Mouse (Mus musculus) heart, adult 9 months (tissue): ENCODE measurements around the gene Orc5.

Source experiments
- DNase-seq, 2 experiments: peaks; one replicate each; pipeline ENCODE4 v3.0.0; 2022; ENCODE audit warnings: low spot score in 2 of 2

The Orc5 gene

DNA sequence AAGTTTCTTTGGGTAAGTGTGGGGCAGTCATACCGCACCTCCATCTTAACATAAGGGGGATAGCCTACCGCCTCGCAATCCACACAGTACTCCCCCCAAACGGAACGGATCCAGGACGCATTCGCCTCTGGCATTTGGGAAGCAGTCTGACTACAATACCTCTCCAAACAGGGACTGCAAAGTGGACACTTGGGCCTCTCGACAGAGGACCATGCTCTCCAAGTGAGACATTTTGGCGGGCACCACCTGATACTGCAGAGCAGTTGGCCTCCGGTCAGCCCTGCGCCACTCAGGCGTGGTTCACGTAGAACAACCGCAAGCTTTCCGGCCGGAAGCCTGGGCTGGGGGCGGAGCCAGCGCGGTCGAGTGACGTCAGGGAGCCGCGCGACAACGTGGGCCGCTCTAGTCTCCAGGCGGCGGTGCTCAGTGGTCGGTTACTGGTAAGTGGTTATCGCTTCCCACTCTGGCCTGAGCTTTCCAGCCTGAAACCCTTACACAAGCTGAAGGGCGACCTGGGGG lies at the start of gene Orc5:
Orc5 (minus strand) TSS at position 397 of the 519 bp plus-strand sequence.
- DNase-seq: peak; percentile 87 to 91

DNA sequence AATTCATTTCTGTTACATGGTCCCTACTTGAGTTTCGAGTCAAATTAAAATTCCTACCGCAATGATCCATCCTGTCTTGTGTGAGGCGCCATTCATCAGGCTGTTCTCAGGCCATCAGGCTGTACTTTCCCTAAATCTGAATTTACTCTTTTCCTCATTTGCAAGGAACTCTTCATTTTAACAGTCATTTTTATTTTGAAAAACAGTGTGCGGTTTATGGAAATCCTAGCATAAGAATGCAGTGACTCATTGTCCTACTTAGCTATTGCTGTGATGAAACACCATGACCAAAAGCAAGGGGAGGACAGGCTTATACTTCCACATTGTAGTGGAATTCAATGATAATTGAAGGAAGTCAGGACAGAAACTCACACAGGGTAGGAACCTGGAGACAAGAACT lies 46.8 kb upstream of the Orc5 start:
- no peak for DNase-seq

DNA sequence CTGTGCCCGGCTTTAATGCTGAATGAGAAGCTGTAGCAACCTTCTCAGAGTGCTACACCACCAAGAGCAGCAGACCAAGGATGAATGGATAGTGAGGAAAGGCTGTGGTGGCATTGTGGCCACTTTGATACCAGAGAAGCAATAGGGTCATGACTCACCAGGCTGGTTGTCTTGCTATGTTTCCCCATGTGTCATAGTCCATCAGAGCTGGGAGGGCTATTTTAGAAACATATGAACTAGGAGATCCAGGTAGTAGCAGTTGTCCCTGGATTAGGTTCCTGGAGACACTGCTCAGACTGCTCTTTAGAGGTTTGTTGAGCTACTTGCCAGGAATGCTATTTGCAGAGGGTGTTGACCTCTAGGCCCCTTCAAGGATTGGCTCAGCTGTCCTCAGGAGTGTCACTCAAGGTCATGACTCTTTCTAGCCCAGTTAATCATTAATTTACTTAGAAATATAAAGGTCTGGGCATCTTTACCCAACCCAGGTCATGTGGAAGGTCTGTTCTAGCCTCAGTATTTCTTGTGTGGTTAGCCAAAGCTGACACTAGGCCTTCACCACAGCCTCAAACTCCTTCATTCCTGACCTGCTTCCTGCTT lies 39.2 kb upstream of the Orc5 start:
- no peak for DNase-seq

DNA sequence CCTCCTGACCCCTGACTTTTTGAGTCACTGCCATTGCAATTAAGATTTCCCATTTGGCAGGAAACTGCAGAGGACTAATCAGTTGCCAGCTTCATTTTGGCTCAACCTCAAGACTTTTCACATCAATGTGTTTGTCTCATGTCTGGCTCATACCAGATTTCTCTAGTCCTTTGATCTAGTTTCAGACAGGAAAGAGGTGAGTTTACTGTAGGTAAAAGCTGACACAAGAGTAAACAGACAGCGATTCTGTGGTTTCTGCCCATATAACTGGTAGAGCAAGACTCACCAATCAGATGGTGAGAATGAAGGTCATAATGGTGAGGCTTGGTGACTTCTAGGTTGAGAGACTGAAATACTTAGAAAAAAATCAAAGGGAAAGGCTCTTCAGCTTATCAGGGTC lies 37.3 kb upstream of the Orc5 start:
- no peak for DNase-seq

DNA sequence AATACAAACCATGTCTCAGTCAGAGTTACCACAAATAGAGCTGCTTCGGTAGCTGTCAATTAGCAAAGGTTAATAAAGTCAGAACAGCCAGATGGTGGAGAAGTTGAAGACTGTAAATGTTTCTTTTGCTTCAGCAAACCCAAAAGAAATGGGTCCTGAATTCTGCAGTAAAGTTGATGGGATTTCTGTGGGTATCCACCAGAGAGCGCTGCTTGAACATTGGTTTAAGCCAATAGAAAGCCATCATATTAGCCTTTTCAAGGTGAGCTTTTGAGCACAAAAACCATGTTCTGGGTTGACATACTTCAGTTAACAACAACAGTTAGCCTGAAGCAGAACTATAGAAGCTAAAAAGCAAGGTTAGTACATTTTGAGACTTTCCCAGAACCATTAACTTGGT lies 34.3 kb upstream of the Orc5 start:
- no peak for DNase-seq

DNA sequence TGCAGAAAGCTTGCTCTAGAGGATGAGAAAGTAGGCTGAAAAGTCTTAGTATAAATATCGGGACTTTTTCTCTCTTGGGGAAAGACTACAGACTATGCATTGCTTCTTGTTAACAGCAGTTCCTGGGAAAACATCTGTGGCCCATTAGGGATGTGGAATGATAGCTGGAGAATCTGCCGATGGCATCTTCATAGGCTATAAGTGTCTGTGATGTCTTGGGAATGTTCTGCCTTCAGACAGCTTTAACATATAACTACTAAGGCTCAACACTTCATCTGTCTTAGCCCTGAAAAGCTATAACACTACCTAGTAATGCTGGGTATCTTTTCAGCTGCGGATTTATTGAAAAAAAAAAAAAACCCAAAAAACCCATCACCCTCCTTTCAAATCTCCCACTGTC lies 27.8 kb upstream of the Orc5 start:
- DNase-seq: no peak

DNA sequence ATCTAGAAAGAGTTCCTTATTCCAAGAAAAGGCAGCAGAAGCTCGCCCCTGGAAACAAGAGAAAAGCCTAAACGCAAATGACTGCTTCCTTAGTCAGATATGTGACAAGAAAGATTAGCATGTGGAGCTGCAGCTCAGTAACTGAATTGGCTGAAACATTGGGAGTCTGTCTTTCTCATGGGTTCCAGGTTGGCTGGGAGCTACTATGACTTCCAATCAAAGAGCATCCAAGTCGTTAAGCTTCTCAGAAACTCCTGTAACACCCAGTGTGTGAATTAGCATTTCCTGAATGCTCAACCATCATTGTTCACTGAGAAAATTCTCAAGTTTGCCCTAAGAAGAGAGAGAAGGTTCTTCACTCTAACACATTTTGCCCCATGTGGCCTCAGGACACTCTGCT lies 24.5 kb upstream of the Orc5 start:
- DNase-seq: no peak

DNA sequence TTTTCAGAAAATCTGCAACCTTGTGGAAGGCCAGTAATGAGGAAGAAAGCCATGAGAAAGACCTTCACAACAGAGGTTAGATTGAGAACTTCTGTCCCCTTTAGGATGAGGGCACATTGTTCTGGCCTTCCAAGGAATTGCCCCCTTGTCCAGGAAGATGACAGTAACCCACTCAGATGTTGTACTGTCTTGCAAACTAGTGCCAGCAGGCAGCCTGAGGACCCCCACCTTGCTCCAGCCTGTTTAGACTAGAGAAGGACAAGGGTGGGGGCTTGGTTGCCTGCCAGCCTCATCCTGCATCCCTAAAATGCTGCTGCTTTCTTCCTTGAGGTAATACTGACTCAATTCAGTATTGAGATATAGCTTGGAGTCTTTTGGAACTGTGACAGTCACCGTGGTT lies 23.9 kb upstream of the Orc5 start:
- no peak for DNase-seq

DNA sequence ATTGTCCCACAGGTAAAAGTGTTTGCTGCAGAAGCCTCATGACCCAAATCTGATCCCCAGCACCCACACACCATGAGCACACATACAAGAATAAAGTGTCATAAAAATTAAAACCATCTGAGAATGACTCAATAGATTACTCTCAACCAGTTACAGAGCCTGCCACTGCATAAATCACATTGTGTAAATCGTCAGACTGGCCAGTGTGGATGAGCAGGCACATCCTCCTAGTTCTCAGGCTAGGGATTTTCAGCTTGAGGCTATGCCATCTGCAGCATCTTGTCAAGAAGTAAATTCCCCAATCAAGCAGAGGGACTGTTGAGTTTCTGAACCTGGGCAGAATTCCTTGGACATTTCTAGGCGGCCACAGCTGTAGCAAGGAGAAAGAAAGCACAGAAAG lies 23.5 kb upstream of the Orc5 start:
- DNase-seq: no peak

DNA sequence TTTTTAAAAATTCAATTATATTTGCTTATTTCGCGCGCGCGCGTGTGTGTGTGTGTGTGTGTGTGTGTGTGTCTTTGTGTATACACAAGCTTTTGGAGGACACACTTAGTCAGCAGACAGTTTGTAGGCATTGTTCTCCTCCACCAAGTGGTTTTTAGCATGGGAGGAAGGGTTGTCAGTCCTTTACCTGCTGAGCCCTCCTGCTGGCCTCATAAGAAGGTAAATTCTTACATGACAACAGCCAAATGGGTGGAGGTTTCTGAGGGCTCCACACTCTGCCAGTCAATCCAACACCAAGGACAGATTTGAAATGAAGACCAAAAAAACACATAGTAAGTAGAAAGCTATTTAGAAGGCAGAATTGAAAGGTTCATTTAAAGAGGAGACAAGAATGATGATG lies 22.7 kb upstream of the Orc5 start:
- no peak for DNase-seq

DNA sequence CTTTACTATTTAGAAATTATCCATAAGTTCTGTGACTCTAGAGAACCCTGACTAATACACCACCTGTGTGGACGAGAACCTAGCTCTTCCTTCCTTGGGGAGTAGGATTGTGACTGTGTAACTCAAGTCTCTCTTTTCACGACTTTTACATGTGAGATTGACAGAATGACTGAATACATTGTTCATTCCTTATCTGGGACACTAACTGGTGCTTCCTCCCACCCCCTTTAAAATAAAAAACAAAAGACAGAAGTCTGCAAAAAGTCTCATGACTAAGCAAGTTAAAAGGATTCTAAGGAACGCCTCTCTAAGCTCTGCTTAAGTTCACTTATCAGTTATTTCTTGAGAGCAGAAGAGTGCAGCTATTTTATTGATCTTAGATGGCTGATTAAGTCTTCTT lies 22.2 kb upstream of the Orc5 start:
- DNase-seq: no peak

DNA sequence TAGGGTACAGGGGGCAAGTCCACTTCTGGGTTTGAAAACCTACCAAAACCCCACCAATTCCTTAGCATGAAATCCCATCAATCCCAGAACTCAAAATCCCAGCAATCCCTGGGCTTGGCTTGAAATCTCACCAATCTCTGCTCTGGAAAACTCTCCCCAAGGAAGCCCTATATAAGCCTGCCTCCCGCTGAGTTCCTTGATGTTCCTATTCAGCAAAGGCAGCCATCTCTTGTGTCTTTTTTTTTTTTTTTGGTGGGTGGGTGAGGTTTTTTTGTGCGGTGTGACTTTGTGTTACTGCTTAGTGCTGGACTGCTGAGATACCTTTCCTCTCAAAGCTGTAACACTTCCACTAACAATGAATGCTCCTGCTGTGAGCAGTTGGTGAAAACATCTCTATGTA lies 15.5 kb upstream of the Orc5 start:
- no peak for DNase-seq

DNA sequence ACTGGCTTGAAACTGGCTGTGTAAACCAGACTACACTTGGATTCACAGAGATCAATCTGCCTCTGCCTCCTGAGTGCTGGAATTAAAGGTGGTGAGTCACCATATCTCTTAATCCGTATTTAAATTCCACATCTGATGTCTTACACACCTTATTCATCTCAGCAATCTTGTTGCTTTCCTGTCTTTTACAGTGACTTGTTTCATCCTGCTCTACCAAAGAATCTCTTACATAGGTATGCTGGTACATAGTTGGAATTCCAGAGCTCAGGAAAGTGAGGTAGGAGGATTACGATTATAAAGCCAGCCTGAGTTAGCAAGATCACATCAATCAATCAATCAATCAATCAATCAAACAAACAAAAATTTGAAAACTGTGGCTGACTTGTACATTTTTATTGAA lies 9.6 kb upstream of the Orc5 start:
- DNase-seq: no peak

DNA sequence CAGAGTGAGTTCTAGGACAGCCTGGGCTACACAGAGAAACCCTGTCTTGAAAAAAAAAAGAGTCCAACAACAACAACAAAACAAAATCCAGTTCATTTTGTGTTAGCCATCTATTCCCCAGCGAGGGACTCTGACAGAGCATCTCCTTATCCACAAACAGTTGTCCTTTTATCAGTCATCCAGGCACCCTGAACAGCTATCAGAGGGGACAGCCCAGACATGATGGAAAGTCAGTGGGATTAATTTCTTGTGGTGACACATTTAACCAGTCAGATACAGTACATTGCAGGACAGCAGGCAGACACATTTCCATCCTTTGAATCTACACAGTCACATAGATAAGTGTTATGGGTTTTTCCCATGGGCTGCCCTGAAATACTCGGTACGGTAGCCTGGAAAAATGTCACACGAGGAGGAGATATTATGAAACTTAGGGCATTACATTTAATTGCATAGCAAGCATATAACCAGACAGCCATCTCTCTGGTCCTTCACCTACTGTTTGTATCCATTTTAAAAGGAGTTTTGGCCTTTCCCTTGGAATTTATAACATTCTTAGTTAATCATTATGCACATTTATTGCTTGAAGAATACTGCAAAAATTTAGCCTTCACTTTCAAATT lies 7.4 kb upstream of the Orc5 start:
- no peak for DNase-seq

DNA sequence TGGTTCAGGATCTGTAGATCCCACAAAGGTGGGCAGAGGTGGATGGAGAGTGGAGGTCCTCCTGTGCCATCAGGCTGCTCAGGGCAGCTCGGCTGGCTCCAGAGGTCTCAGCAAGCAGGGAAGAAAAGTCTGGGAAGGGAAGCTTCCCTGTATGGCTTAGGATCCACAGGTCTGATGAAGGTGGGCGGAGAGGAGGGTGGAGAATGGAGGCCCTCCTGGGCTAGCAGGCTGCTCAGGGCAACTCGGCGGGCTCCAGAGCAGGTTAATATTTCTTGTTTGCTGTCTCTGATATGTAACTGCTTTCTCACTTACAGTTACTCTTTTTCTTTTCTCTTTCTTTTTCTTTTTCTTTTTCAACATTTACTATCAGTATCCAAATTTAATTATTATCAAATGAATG lies 6.5 kb upstream of the Orc5 start:
- no peak for DNase-seq

DNA sequence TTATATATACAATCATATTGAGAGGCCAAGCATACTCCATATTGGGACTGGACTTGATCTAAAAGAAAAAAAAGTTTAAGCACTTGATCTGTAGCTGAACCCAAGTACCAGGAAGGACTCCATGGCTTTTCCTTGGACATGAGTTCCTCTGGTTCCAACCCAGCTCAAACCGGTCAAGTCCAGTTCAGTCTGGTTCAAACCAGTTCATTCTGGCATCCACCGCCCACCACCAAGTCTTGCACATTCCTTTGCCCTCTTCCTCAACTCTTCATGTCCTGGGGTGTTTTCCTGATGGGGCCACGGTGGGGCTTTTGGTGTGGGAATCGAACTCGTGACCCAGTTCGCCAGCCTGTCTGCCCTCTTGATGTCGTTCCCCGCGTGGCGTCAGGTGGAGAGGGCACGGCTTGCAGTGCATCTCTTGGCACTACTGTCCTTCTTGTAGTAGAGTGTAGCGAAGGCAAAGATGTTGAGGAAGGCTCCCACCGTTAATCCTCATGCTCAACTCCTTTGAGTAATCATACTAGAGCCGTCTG lies 2.1 kb upstream of the Orc5 start:
- no peak for DNase-seq

DNA sequence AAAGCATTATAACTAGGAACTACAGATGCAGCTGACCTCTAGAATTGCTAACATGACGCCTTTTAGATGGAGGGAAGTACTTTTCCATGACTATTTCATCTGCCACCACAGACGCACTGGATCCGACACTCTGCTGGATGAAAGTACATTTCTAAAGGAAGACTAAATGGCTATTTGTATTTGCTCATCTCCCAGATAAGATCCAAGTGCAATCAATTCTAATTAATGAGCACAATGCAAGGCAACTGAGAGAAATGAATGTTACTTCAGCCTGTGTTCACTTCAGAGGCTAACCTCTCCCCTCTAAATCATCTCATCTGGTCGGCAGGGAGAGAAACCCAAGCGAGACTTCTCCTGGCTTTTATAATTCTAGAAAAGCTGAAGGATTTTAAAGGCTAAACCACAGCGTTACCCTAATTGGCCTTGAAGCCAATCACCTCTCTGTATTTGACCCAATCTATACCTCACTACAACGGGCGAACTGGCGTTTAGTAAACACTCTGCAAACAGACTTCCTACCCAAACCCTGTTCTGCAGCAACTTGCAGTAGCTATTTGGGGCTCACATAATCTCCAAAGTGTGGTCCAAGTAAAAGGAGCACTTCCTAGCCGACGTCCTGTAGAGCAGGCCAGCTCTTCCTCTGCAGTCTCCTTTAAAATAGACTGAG lies 730 bp downstream of the Orc5 start:
- no peak for DNase-seq

DNA sequence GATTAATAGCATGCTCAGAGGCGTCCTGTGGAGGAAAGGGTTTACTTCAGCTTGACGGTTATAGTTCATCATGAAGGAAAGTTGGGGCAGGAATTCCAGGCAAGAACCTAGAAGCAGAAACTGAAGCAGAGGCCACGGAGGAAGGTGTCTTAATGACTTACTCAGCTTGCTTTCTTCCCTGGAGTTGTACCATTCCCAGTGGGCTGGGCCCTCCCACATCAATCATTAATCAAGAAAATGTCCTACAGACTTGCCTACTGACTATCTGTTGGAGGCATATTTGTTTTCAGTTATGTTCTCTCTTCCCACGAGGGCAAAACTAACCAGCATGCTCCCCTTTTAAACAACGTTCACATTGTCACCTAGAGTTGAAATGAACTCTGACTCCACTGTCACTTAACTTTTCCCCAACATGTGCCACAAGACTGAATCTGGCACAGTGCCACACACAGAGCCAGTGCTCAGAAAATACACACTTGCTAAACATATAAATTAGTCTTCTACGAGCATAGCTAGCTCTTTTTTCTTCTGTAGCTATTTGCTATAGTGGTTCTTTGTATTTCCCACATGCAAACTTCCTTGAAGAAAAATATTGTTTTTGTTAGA lies 1.6 kb downstream of the Orc5 start:
- no peak for DNase-seq

DNA sequence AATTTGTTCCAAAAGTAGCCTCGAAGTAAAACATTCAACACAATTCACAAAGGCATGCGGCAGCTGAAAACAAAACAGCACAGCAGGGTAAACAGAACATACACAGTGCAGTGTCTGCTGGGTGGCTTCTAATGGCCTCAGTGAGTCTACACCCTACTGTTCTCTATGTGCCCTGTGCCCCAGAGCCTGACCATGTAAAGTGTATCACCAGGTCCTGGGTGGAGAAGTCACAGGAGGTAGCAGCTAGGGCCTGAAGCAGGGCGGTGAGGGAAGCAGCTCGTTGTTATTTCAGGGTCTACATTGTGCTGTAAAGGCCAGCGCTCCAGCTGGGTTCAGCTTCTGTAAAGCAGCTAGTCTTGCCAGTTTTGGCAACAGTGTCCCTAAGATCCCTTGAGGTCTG lies 3.7 kb downstream of the Orc5 start:
- no peak for DNase-seq

DNA sequence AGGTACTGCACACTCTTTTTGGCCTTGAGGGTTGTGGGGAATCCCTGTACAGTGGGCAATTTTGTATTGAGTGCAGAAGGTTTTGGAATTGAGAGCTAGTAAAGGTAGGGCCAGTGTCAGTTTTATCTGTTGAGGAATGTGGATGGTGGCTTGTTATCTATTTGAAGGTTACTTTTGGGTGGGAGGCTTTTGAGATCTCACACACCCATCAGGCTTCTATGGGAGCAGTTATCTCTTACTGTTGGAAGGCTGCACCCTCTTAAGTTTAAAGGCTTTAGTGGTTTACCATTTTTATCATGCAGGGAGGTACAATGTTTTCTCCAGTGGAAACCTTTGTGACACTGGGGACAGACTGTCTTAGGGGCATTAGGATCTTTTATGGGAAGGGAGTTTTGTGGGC lies 4.9 kb downstream of the Orc5 start:
- no peak for DNase-seq

DNA sequence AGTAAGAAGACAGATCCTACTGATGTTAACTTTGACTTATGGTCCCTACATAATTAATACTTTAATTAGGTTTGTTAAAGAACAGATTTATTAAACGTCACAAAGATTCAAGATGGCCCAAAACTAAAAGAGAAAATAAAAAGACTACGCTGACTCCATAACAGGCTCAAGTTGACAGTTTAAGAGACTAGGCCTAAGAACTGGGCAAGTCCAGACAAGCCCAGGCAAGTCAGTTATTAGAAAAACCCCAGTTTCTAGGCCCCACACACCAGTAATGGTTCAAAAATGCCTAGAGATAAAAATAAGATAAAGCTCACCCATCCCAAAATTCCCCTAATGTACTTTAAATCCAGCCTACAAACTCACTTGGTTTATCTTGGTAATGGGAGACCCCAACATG lies 7.6 kb downstream of the Orc5 start:
- DNase-seq: no peak

DNA sequence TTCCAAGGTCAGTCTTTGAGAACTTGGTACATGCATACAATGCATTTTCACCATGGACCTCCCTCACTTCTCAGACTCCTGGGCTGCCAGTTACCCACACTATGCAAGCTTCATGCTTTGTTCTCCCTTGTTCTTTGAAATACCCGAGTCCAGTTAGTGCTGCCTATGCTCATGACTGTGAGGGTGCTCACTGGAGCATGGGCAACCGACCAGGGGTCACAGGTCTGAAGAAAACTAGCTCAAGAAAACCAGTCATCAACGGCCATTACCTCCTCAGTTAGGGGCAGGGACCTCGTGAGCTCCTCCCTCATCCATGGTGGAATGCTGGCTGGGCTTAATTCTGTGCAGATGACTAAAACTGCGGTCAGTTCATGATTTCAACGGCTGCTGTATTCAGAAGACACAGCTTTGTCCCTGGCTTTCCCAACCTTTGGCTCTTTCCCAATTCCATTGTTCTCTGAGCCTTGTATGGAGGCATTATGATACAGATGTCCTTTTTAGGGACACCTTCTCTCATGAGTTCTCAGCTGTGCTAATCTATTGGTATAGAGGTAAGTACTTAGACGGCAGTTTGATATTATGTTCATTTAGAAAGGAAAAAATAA lies 11.1 kb downstream of the Orc5 start:
- DNase-seq: no peak
